ENCODE assay signal across 8 mouse cellular contexts in the genomic region with DNA sequence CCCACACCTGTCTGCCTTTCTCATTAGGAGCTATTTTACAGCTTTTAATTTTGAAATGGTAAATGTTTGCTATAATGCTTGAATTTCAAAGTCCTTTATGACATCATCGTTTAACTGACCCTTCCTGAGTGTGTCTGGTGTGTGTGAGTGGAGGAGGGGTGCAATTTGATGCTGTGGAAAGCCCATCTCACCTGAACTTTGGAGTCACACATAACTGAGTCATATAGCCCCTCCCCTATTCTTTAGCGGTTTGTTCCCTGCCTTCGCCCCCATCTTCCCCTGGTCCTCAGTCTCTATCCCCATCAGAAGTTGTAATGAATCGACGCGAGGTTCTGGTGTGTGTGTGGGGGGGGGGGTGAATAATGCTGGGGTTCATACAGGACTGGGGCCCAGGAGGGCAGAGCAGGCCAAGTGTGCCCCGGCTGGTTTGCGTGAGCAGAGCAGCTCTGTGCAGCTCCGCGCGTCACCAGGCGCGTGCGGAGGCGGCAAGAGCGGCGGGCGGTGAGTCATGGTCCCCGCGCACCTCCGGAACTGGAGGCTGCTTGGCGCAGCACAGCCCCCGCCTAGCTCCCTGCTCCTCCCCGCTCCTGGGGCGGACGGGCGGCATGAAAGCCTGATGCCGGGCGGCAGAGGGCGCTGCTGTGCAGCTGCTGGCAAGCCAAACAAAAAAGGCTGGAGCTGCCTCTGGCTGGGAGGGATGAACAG.
A peak's percentile ranks its signal among the peaks of the same experiment; 100 is the strongest.
DNase-seq lines count a peak whose midpoint lies in the region; ATAC-seq and TF ChIP-seq lines count a peak whose summit lies in the region.

No protein-coding gene starts in this region.

- no peaks in the 10 kb centered on the region for H3K36me3 ChIP-seq in limb, embryonic 10.5 days
- H3K36me3 ChIP-seq in midbrain, embryonic 13.5 days: no peaks in the 10 kb centered on the region
- H3K36me3 ChIP-seq in small intestine, adult 2 months (ENCODE audit: control insufficient read depth, insufficient read depth, low read length): no peaks in the 10 kb centered on the region

- TF ChIP-seq CTCF in small intestine, adult 2 months (IDR thresholded peaks at IDR 0.05; ENCODE audit: extremely low read depth, insufficient read length, insufficient replicate concordance, low read depth, low read length): peak; percentile 62

- H3K9ac ChIP-seq in midbrain, embryonic 13.5 days (replicated peaks): peak overlapping the region; percentile 61

- TF ChIP-seq POLR2A in small intestine, adult 2 months (IDR thresholded peaks at IDR 0.05; ENCODE audit: low read depth, low read length): no peak

- peaks cover 18% of the 10 kb centered on the region for H3K4me1 ChIP-seq in limb, embryonic 10.5 days
- 0 out of 2 replicates have a peak, but pooled peaks cover 4% of the 10 kb centered on the region for H3K4me1 ChIP-seq in midbrain, embryonic 13.5 days (replicated peaks)
- peaks cover 2% of the 10 kb centered on the region for H3K4me1 ChIP-seq in small intestine, adult 2 months (ENCODE audit: control insufficient read depth, insufficient read depth, insufficient read length, low read length)

- peak overlapping the region; percentile 57 for H3K4me2 ChIP-seq in midbrain, embryonic 13.5 days (replicated peaks)

- ATAC-seq in midbrain, embryonic 13.5 days: peak; percentile 99
- no peak for ATAC-seq in erythroid progenitor cell, adult 5-6 weeks (replicated peaks; ENCODE audit: low FRiP score, poor library complexity, severe bottlenecking)

- 9% methylated on average over 30 of the region's 30 CpGs for WGBS in limb, embryonic 10.5 days
- WGBS in midbrain, embryonic 13.5 days: 19% methylated on average over 30 of the region's 30 CpGs
- WGBS in small intestine, adult 2 months: 19% methylated on average over 29 of the region's 30 CpGs

- H3K9me3 ChIP-seq in limb, embryonic 10.5 days (replicated peaks): no peaks in the 10 kb centered on the region
- H3K9me3 ChIP-seq in midbrain, embryonic 13.5 days: no peaks in the 10 kb centered on the region

- H3K4me3 ChIP-seq in limb, embryonic 10.5 days: peak overlapping the region; percentile 48
- H3K4me3 ChIP-seq in midbrain, embryonic 13.5 days (replicated peaks): peak overlapping the region; percentile 33
- peak overlapping the region; percentile 50 for H3K4me3 ChIP-seq in small intestine, adult 2 months (ENCODE audit: low read depth, low read length)

- peak; percentile 87 for DNase-seq in adrenal gland, adult 8-10 months
- peak; percentile 86 for DNase-seq in embryo, embryonic 9.5 days (ENCODE audit: extremely low spot score)
- DNase-seq in heart, adult 18-20 months: peak; percentile 86 to 92
- DNase-seq in kidney, adult 18-20 months: peak; percentile 86
- peak; percentile 86 for DNase-seq in limb, embryonic 10.5 days (ENCODE audit: low spot score)

- H3K27me3 ChIP-seq in limb, embryonic 10.5 days (ENCODE audit: low read depth, poor library complexity, severe bottlenecking): peaks cover 93% of the 10 kb centered on the region
- H3K27me3 ChIP-seq in midbrain, embryonic 13.5 days: peaks cover 50% of the 10 kb centered on the region
- no peaks in the 10 kb centered on the region for H3K27me3 ChIP-seq in small intestine, adult 2 months (ENCODE audit: control insufficient read depth, insufficient read depth, low read length)

- peak overlapping the region; percentile 83 for H3K27ac ChIP-seq in limb, embryonic 10.5 days
- no peak overlapping the region for H3K27ac ChIP-seq in midbrain, embryonic 13.5 days
- H3K27ac ChIP-seq in small intestine, adult 2 months (ENCODE audit: insufficient read depth, low read depth, low read length): no peak overlapping the region
